Mouse (Mus musculus): ENCODE results near the gene Dab1. TPM values are rescaled to one million over a fixed set of nuclear protein-coding genes. Genes with fewer than 3 reads are reported as not detected.

Gene Dab1
- total RNA-seq, 4 experiments from 2014 or later = 133 to 154 (median 143) TPM

DNA sequence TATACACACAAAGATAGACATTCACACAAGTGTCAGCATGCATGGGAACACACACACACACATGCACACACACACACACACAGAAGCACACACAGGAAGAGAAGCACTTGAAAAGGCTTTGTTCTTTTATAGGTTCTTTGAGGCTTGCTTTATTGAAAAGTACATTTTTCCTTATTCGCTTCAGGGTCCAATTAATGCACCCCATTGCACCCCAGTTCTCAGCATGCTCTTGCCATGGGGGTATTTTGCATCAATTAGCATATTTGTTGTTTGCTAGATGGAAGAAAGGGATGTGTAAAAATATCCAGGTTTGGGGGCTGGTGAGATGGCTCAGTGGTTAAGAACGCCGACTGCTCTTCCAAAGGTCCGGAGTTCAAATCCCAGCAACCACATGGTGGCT is 1025.7 kb downstream of the Dab1 start:
- DNase-seq (ENCODE audit: low spot score in 2 of 2) = no peak

DNA sequence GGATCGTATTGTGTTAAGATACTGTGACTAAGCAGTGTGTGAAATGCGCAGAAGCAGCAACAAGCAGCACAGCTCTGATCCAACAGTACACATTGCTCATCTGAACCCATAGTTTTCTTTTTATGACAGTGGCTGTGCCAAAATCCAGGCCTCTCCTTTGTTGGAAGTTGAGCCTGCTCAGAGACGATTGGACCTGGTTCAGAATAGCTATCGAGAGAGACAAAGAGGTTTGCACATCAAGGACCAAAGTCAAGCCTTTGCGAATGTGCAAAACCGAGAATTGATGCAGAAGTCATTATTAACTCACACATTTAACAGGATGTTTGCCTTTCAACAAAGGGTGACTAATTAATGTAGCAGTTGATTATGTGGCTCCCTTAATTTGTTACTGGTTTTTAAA is 1032.6 kb downstream of the Dab1 start:
- no peak for DNase-seq (ENCODE audit: low spot score in 2 of 2)

DNA sequence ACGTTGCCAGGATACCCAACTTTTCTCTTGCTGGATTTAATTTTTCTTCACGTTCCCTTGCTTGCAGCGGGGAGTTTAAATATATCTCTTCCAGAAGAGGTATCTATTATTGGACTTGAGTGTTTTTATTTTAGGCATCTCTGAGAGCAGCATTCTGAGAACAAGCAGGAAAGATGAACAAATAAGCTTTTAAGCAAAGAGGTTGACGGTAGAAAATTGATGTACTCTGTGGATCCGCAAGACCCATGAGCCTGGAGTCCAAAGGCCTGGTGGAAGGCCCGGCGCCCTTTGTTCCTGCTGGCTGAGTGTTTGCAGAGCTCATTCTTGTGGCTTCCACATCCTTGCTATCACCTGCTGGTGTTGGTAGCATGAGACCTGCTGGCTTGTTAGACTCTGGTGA is 1037.6 kb downstream of the Dab1 start:
- DNase-seq (ENCODE audit: low spot score in 2 of 2) = no peak

DNA sequence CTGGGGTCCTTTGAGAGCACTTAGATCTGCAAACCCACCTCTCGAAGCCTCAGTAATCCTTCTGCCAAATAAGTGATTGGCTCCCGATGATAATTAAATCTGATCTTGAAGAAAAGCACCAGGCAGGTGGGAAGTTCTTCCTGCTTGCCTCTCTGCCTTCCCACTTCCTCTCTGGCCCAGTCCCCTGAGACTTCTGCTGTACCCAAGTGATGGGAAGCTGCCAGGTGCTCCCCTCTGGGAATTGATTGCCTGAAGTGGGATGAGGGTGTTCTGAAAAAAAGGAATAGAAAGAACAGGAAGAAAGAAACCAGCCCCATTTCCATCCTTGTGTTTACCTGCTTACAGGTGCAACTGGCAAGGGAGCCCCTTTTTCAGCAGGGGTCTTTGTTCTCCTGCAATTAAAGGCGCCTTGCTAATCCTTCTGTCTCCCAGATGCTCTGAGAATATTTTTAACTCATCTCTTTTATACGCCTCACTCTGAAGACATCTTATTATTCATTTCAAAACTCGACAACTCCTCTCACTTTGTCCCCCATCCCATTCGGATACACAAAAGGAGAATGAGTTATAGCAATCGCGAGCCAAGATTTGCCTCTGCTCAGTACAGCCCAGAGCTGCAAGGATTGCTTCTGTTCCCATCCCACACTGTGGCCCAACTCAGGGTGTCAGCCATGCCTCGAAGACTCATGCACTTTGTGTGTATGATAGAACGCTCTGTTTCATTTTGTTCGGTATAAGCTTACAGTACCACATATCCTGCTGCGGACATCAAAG is 1043.9 kb downstream of the Dab1 start:
- DNase-seq (ENCODE audit: low spot score in 2 of 2) = no peak

DNA sequence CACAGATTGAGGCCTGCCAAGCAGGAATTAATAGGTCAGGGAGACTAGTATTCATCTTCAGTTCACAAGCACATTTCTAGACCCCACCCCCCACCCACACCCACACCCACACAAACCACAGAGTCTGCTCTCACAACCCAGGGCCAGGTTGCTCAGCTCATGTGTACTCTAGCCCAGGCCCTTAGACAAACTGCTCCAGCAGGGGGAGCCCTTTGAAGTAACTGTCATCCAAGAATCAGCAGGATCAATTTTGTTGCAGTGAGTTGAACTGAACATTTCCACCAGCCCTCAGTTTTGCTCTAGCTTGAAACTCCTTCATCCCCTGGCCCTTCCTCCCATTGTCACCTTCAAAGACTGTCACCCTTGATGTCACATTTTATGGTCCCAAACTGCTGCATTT is 1046.4 kb downstream of the Dab1 start:
- peak in 1 of 2 experiments; percentile 69 for DNase-seq (ENCODE audit: low spot score in 2 of 2)

DNA sequence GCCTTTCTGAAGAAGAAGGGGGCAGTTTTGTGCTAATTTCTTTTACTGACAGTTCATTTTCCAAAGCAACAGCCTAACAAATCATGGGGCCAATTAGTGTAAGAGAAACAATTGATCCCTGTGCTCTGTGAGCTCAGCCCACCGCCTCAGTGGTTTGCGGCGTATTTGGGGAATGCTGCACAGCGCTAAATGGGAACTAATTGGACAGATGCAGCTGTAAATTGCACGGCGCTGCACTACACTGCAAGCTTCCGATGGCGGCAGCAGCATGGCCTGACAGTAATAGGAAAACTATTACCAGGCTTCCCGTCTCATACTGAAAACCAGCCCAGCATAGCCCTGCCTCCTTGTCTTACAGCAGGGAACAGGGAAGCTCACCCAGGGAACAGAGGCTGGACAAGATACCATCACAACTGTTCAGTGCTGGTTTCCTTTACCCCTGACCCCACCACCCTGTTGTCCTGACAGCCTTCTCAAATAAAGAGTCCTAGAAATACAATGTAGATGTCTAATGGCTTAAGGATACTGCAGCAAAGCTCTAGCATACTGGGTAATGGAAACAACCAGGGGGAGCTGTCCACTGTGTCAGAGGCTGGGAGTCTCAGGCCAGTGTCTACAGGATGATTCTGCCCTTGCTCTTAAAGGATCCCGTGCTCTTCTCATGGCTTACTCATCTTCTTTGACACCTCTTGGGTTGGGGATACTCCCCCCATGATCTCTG is 1047.8 kb downstream of the Dab1 start:
- DNase-seq (ENCODE audit: low spot score in 2 of 2) = no peak

DNA sequence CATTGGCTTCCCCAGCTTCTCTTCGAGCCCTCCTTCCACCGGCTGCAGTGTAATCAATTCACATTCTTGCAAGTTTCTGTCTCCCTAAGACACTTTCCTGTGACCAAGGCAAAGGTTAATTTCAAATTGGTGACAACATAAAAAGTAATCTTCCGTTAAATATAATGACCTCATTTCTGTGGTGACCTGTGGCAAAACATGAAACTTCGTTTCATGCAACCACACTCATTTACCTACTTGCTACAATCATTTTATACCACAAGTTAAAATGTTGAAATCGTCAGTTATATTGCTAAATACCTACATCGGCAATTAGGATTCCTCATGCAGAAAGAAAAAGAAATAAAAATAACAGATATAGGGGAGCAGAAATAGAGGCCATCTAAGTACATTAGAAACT is 1048.9 kb downstream of the Dab1 start:
- DNase-seq (ENCODE audit: low spot score in 2 of 2) = no peak

DNA sequence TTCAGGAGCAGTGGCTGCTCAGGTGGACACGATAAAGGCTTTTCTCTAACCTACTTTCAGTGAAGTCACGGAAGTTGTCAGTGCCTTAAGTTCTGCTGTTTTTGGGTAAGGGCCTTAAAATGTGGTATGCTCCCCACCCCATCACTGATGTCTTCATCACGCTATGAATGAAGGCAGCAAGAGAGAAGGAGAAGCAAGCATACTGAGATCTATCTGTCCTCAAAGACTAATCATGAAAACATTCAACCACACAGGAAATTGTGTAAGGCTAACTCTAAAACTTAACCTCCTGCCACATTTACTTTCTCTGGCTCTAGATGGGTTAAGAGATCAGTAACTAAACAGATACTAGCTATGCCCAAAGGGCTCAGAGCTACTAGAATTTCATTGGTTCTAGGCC is 1050.2 kb downstream of the Dab1 start:
- no peak for DNase-seq (ENCODE audit: low spot score in 2 of 2)

DNA sequence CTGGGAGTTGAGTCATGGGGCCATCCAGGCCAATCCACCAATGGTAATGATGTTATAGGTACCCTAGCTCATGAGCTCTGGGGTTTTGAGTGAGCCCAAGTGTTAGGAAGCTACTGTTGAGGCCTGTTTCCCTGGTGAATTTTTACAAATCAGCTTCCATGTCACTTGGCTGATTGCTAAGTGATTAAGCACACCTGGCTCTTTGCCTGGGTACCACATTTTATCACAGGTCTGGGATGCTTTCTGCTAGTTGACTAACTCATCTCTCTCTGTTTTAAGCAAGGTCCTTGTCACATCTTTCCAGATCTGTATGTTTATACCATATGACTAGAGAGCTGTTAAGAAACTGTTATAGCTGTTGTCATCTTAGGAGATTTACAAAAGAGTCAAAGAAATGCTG is 1051.6 kb downstream of the Dab1 start:
- peak in 1 of 2 experiments; percentile 52 for DNase-seq (ENCODE audit: low spot score in 2 of 2)

DNA sequence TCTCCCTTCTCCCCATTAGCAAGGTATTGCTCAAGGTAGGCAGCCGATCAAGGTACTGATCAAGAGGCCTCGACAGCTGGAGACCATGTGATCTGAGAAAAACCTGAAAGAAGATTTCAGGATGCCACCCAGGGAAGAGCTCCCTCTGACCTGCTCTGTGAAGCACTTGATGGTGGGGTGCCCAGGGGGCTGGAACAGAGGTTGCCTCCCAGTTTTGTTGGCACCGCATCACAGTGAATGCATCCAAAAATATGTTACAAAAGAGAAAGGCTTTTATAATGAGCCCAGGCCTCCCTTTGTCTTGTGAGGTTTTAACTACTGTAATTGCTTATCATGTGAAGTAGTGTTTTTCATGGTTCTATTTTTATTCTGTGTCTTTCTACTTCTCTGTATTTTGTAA is 1054.2 kb downstream of the Dab1 start:
- DNase-seq (ENCODE audit: low spot score in 2 of 2) = no peak

DNA sequence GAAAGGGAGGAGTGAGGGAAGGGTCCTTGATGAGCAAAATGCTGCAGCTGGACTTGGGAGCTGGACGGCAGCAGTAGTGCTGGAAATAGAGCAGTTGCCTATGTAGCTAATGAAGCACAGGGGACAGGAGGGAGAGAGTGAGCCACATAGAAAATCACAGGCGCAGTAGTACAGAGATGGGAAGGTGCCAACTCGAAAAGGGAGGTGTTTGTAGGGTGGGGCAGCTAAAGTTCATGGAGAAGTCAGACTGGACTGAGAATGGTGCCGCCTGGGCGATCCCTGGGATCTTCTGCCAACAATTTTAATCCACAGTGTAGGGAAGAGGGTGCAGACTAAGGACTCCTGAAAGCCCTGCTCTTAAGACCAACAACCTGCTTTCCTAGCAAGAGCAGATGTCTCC is 1055.5 kb downstream of the Dab1 start:
- DNase-seq (ENCODE audit: low spot score in 2 of 2) = no peak

DNA sequence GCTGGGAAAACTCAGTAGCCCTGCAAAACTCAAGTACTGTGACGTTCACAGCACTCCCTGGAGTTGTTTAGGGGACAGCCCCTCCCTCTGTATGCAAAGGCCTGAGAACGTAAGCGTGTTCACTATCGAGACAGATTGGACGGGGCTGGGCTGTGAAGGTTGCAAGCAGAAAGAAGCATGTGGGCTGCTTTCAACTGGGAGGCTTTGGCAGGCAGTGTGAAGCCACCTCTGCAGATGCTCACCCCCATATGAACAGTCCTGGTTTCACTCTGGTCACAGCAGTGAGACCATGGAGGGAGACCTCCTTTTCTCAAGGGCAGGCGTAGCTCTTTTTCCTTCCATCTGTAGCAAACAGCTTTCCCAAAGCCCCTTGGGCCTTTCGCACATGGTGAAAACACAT is 1059.1 kb downstream of the Dab1 start:
- peak; percentile 47 to 56 for DNase-seq (ENCODE audit: low spot score in 2 of 2)

DNA sequence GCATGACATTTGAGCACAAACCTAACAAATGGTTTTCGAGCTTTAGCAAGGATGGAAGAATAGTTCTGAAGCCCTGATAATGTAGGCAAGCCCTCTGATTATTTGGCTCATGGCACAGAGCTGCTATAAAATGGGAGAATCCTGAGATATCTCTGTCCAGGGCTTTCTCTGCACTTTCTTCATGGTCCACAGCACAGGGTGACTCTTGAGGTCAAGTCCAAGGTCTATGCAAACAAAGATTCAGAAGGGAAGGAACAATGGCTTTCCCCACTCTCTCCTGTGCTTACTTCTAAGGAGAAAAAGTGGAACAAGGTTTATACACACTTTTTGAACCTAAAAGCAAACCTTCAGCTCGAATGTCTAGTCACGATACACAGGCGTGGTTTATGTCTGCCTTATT is 1061.3 kb downstream of the Dab1 start:
- DNase-seq (ENCODE audit: low spot score in 2 of 2) = no peak

DNA sequence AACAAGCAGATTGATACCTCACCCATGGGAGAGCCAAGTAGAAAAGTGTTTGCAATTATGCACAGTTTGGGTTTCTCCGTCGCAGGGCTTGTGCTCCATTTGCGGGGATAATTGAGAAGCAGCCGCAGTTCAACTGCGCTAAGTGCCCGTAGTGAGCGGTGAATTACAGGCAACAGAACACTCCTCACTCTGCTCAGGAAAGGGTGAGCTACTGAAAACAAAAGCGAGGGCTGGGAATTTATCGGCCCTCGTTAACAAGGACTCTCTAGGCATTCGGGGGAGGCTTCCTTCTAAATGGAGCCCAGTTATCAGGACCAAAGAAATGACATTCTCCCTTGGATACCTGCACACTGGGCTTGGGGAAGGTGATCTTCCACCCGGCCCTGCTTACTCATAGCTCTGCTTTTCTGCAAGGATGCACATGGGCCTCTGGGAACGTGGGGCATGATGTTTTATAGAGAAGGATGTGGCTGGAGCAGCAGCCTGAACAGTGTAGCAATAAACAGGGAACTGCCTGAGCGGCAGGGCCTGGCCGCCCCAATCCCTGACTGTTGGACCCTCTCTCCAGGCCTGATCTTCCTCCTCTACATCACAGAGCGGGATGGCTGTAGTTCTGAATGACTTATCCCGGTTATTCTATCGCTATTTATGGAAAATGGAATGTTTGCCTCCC is 1067.1 kb downstream of the Dab1 start:
- no peak for DNase-seq (ENCODE audit: low spot score in 2 of 2)

DNA sequence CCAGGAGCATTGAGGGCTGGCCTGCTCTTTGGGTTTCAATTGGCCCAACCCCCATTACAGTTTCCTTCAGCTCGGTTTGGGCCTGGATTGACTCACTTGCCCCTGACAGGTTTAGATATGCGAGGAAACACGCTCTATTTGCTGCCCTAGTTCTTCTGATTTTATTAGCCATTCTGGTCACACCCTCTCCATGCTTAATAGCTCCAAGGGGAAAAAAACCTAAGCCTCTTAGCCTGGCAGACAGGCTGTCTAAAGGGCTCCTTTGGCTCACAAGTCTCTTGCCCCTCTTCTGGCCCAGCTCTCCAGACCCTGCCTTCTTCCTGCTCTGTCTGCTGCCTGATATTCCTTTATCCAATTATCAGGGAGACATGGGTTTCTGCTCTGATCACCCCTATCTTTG is 1069.9 kb downstream of the Dab1 start:
- no peak for DNase-seq (ENCODE audit: low spot score in 2 of 2)

DNA sequence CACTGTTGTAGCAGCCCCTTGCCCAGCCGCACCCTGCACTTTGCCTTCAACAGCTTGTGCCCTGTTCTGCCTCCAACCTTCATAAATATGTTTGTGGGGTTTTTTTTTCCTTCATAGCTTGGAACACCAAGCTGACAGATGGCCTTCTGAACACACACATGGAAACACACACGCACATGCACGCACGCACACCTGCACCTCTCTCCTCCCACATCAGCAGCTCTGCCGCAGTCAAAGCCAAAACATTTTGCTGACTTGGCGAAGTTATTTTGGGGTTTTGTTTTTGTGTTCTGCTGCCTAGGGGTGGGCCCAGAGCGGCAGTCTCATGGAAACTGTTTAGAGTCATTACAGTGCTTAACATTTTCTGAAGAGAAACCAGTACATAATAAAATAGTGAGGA is 1071.9 kb downstream of the Dab1 start:
- peak; percentile 72 to 73 for DNase-seq (ENCODE audit: low spot score in 2 of 2)

DNA sequence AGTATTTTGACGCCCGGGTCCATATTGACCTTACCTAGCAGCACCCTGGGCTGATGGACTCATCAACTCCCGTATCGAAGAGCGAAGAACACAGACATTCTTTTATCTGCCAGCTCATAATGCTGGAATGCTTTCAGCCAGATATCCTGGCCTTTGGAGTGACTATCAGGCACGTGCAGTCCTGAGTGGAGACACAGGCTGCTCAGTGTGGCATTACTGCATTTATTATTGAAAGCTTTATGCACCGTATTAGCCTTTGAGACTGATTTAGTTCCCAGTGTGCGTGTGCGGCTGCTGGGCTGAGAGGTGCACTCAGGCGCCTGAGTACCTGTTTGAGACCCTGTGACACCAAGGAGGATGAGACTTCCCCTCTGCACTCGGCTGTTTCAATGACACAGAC is 1075.0 kb downstream of the Dab1 start:
- no peak for DNase-seq (ENCODE audit: low spot score in 2 of 2)

DNA sequence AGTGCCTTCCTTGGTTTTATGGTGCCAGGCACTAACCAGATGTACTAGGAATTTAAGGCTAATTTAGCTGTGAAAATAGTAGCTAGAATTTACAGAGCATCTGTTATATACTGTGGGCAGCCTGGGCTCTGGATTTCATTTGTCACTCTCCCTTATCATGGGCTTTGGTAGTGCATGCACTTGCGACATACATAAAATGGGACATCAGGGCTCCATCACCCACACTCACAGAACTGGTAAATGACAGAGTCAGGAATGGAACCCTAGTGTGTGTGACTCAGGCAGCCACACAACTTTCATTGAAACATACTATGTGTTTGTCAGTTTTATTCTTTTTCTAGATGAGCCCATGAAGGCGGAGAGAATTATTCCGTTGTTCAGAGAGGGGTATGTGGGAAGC is 1077.4 kb downstream of the Dab1 start:
- no peak for DNase-seq (ENCODE audit: low spot score in 2 of 2)

DNA sequence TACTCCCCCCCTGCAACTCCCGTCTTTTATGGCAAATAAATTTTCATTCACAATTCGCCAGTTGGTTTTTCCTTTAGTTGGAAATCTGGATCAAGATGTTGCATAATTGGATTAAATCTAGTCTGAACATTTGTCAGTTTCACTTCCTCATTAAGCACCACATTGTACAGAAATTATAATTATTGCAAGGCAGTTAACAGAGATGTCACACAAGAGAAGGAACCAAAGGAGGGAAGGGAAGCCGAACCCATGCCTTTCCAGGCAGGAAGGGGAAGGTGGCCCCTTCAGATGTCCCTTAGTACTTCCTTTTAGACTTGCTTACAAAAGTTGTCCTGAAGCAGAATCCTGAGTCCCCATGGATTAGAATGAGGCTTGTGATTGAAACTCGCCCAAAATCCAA is 1078.5 kb downstream of the Dab1 start:
- no peak for DNase-seq (ENCODE audit: low spot score in 2 of 2)

DNA sequence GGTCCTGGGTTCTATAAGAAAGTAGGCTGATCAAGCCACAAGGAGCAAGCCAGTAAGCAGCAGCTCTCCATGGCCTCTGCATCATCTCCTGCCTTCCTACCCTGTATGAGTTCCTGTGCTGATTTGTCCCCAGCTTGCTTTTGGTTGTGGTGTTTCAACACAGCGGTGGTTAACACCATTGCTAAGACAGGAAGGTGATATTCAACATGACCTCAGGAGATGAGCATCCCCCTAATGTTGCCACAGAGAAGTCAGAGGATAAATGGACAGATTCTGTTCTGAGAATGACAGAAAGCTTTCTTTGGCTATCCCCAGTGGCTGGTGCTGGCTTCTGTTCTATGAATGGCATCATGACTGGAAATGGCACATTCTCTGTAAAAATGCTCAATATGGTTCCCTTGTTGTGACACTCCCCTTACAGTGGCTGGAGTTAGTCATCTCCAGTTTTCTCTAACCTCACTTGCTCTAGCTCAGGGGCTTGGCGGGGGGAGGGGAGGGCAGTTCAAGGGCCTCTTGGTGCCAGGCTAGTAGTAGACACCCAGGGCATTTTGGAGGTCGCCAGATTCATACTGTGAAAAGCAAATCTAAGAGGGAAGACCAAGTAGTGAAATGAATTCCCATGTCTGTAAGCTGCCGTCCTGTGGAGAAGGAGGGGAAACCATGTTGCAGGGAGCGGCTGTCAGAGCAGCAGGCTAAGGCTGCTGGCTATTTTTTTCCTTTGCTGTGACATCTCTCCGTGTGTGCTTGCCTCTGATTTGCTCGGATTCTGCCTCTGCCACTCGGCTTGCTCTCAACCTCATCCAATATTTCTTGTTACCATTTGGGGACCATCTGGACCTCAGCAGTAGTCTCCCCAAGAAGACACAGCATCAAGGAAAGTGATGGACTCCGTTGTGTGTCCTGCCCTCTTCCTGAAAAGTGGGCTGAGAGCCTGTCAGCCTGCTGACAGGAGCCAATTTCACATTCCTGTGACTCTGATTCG is 1086.8 kb downstream of the Dab1 start:
- DNase-seq (ENCODE audit: low spot score in 2 of 2) = no peak

DNA sequence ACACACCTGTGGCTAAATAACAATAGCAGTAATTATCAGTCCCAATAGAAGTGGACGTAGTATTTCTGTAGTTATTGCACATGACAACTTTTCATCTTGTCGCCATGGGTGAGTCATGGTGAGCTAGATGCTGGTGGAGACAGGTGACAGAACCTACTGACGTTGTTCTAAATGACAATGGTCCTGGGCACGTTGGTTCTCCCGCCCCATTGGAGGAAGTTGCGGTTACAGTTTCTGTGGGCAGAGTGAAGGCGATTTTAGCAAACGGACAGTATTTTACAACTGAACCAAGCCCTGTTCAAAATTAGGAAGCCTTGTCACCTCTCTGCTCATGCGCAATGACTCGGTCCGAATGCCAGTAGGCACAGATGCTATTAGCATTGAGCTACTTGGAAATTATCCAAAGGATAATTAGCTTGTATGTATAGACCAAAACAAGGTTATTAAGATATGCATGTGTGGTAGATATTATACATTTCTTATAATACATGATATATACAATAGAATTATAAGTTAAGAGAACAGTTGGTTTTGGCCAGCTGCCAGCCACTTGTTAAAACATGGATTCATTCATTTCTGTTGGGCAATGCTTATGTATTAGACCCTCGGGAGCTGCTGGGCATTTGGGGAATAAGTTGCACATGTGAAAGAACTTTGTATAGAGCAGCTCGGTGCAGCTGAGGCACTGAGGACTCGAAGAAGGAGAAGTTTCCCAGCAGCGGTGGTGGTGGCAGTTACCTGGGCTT is 1093.4 kb downstream of the Dab1 start:
- DNase-seq (ENCODE audit: low spot score in 2 of 2) = no peak

Measured in layer of hippocampus, adult 8-10 months (tissue).